Mouse (Mus musculus): ENCODE measurements at regions not wholly inside any gene's neighbourhood (a gene's known extent, or its start where the extent isn't known, plus 50 kb on each side); places are given as distances from the start of the nearest gene placed in this dataset.

- ATAC-seq (ENCODE audit: insufficient read depth) (no peak), DNase-seq (ENCODE audit: low read depth in 3 of 3, low spot score in 3 of 3) (no peak)
- Histone ChIP-seq H3K36me3 (replicated peaks; ENCODE audit: control insufficient read depth, insufficient read depth, low read depth) (no peaks in the 10 kb centered on the region), H3K4me1 (replicated peaks; ENCODE audit: control insufficient read depth in 2 of 2, insufficient read depth in 2 of 2, low read length in 1 of 2) (no peaks in the 10 kb centered on the region), H3K9me3 (ENCODE audit: control insufficient read depth, low read length) (no peaks in the 10 kb centered on the region), H3K27ac (no peak overlapping the region), H3K27me3 (ENCODE audit: control insufficient read depth, insufficient read depth, low read length) (no peaks in the 10 kb centered on the region), H3K4me2 (ENCODE audit: low read depth) (no peak overlapping the region), H3K4me3 (ENCODE audit: insufficient read depth in 1 of 2, low read depth in 2 of 2, low read length in 2 of 2) (no peak overlapping the region), H3K9ac (replicated peaks) (no peak overlapping the region)
- TF ChIP-seq CTCF (IDR thresholded peaks at IDR 0.05; ENCODE audit: low read depth) (no peak), EP300 (IDR thresholded peaks at IDR 0.05; ENCODE audit: low read depth) (no peak)
- 58% methylated on average over 19 of the region's 19 CpGs for WGBS (ENCODE audit: insufficient replicate concordance)
Measured at GRCm38 (mm10) chr13:94645241-94646206, 143.2 kb upstream of the Tbca start.

GRCm38 (mm10) chr13:94646326-94646725 is 142.4 kb upstream of the Tbca start:
- TF ChIP-seq EP300 (IDR thresholded peaks at IDR 0.05; ENCODE audit: low read depth) (no peak), CTCF (IDR thresholded peaks at IDR 0.05; ENCODE audit: low read depth) (no peak)
- H3K4me3 ChIP-seq (ENCODE audit: insufficient read depth in 1 of 2, low read depth in 2 of 2, low read length in 2 of 2), result no peak overlapping the region
- no peaks in the 10 kb centered on the region for H3K36me3 ChIP-seq (replicated peaks; ENCODE audit: control insufficient read depth, insufficient read depth, low read depth)
- H3K4me1 ChIP-seq (replicated peaks; ENCODE audit: control insufficient read depth in 2 of 2, insufficient read depth in 2 of 2, low read length in 1 of 2), result no peaks in the 10 kb centered on the region
- ATAC-seq (ENCODE audit: insufficient read depth) (no peak), DNase-seq (ENCODE audit: low read depth in 3 of 3, low spot score in 3 of 3) (no peak)
- H3K9ac ChIP-seq (replicated peaks), result no peak overlapping the region
- H3K27ac ChIP-seq, result no peak overlapping the region
- H3K27me3 ChIP-seq (ENCODE audit: control insufficient read depth, insufficient read depth, low read length), result no peaks in the 10 kb centered on the region
- H3K9me3 ChIP-seq (ENCODE audit: control insufficient read depth, low read length), result no peaks in the 10 kb centered on the region
- WGBS (ENCODE audit: insufficient replicate concordance), result 40% methylated on average over 2 of the region's 2 CpGs
- no peak overlapping the region for H3K4me2 ChIP-seq (ENCODE audit: low read depth)

GRCm38 (mm10) chr13:94646781-94647555 is 141.7 kb upstream of the Tbca start:
- ATAC-seq (ENCODE audit: insufficient read depth) (no peak), DNase-seq (ENCODE audit: low read depth in 3 of 3, low spot score in 3 of 3) (no peak)
- Histone ChIP-seq H3K27me3 (ENCODE audit: control insufficient read depth, insufficient read depth, low read length) (no peaks in the 10 kb centered on the region), H3K9ac (replicated peaks) (no peak overlapping the region), H3K9me3 (ENCODE audit: control insufficient read depth, low read length) (no peaks in the 10 kb centered on the region), H3K36me3 (replicated peaks; ENCODE audit: control insufficient read depth, insufficient read depth, low read depth) (no peaks in the 10 kb centered on the region), H3K4me3 (ENCODE audit: insufficient read depth in 1 of 2, low read depth in 2 of 2, low read length in 2 of 2) (no peak overlapping the region), H3K27ac (no peak overlapping the region), H3K4me1 (replicated peaks; ENCODE audit: control insufficient read depth in 2 of 2, insufficient read depth in 2 of 2, low read length in 1 of 2) (no peaks in the 10 kb centered on the region), H3K4me2 (ENCODE audit: low read depth) (no peak overlapping the region)
- TF ChIP-seq EP300 (IDR thresholded peaks at IDR 0.05; ENCODE audit: low read depth), result no peak
- TF ChIP-seq CTCF (IDR thresholded peaks at IDR 0.05; ENCODE audit: low read depth), result no peak
- 48% methylated on average over 12 of the region's 12 CpGs for WGBS (ENCODE audit: insufficient replicate concordance)

GRCm38 (mm10) chr13:94647566-94647965 is 141.1 kb upstream of the Tbca start:
- H3K4me1 ChIP-seq (replicated peaks; ENCODE audit: control insufficient read depth in 2 of 2, insufficient read depth in 2 of 2, low read length in 1 of 2), result no peaks in the 10 kb centered on the region
- no peak overlapping the region for H3K4me2 ChIP-seq (ENCODE audit: low read depth)
- H3K9me3 ChIP-seq (ENCODE audit: control insufficient read depth, low read length), result no peaks in the 10 kb centered on the region
- no peaks in the 10 kb centered on the region for H3K36me3 ChIP-seq (replicated peaks; ENCODE audit: control insufficient read depth, insufficient read depth, low read depth)
- WGBS (ENCODE audit: insufficient replicate concordance), result 49% methylated on average over 5 of the region's 5 CpGs
- no peaks in the 10 kb centered on the region for H3K27me3 ChIP-seq (ENCODE audit: control insufficient read depth, insufficient read depth, low read length)
- H3K9ac ChIP-seq (replicated peaks), result no peak overlapping the region
- TF ChIP-seq EP300 (IDR thresholded peaks at IDR 0.05; ENCODE audit: low read depth), result no peak
- no peak for TF ChIP-seq CTCF (IDR thresholded peaks at IDR 0.05; ENCODE audit: low read depth)
- H3K27ac ChIP-seq, result no peak overlapping the region
- DNase-seq (ENCODE audit: low read depth in 3 of 3, low spot score in 3 of 3), result no peak
- no peak for ATAC-seq (ENCODE audit: insufficient read depth)
- H3K4me3 ChIP-seq (ENCODE audit: insufficient read depth in 1 of 2, low read depth in 2 of 2, low read length in 2 of 2), result no peak overlapping the region

GRCm38 (mm10) chr13:94650951-94651350 is 137.8 kb upstream of the Tbca start:
- no peaks in the 10 kb centered on the region for H3K36me3 ChIP-seq (replicated peaks; ENCODE audit: control insufficient read depth, insufficient read depth, low read depth)
- H3K27ac ChIP-seq, result no peak overlapping the region
- no peaks in the 10 kb centered on the region for H3K9me3 ChIP-seq (ENCODE audit: control insufficient read depth, low read length)
- H3K27me3 ChIP-seq (ENCODE audit: control insufficient read depth, insufficient read depth, low read length), result no peaks in the 10 kb centered on the region
- DNase-seq (ENCODE audit: low read depth in 3 of 3, low spot score in 3 of 3), result no peak
- TF ChIP-seq CTCF (IDR thresholded peaks at IDR 0.05; ENCODE audit: low read depth) (no peak), EP300 (IDR thresholded peaks at IDR 0.05; ENCODE audit: low read depth) (no peak)
- no peak overlapping the region for H3K4me3 ChIP-seq (ENCODE audit: insufficient read depth in 1 of 2, low read depth in 2 of 2, low read length in 2 of 2)
- H3K4me1 ChIP-seq (replicated peaks; ENCODE audit: control insufficient read depth in 2 of 2, insufficient read depth in 2 of 2, low read length in 1 of 2), result no peaks in the 10 kb centered on the region
- no peak overlapping the region for H3K4me2 ChIP-seq (ENCODE audit: low read depth)
- ATAC-seq (ENCODE audit: insufficient read depth), result no peak
- WGBS (ENCODE audit: insufficient replicate concordance), result 60% methylated on average over 7 of the region's 7 CpGs
- no peak overlapping the region for H3K9ac ChIP-seq (replicated peaks)
